Mouse (Mus musculus): Measurements from ENCODE around the gene Arsb. TPM values are rescaled to one million over a fixed set of nuclear protein-coding genes. Genes with fewer than 3 reads are reported as not detected.
A peak's percentile ranks its signal among the peaks of the same experiment; 100 is the strongest.

Arsb gene
- polyA plus RNA-seq, 1 experiment, result 86.9 TPM

GRCm38 (mm10) chr13:93815128-93815527 is 43.7 kb downstream of the Arsb start:
- H3K4me3 ChIP-seq (ENCODE audit: insufficient read depth, low read length), result no peak overlapping the region
- no peaks in the 10 kb centered on the region for H3K4me1 ChIP-seq (ENCODE audit: control insufficient read depth, insufficient read depth, low read length)
- no peak for TF ChIP-seq CTCF (IDR thresholded peaks at IDR 0.05; ENCODE audit: extremely low read depth, insufficient read depth, low read length)
- TF ChIP-seq POLR2A (IDR thresholded peaks at IDR 0.05; ENCODE audit: extremely low read depth, insufficient read depth, low read length), result no peak
- H3K27ac ChIP-seq (ENCODE audit: insufficient read depth, low read length), result no peak overlapping the region

DNA sequence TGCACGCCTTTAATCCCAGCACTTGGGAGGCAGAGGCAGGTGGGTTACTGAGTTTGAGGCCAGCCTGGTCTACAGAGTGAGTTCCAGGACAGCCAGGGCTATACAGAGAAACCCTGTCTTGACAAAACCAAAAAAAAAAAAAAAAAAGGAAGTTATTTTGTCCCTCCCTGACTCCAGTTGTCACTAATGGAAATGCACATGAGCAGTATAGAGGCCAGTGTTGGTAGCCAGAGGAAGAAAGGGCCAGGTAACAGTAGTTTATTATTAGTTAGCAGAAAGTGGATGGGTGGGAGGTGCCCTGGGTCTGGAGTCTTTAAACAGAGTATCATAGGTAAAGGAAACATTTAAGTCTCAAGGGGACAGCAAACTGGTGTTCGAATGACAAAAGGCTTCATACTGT is 44.7 kb downstream of the Arsb start:
- H3K4me3 ChIP-seq (ENCODE audit: insufficient read depth, low read length), result no peak overlapping the region
- H3K4me1 ChIP-seq (ENCODE audit: control insufficient read depth, insufficient read depth, low read length), result no peaks in the 10 kb centered on the region
- no peak overlapping the region for H3K27ac ChIP-seq (ENCODE audit: insufficient read depth, low read length)
- TF ChIP-seq CTCF (IDR thresholded peaks at IDR 0.05; ENCODE audit: extremely low read depth, insufficient read depth, low read length) (no peak), POLR2A (IDR thresholded peaks at IDR 0.05; ENCODE audit: extremely low read depth, insufficient read depth, low read length) (no peak)

GRCm38 (mm10) chr13:93816688-93817331 is 45.4 kb downstream of the Arsb start:
- Histone ChIP-seq H3K4me3 (ENCODE audit: insufficient read depth, low read length) (no peak overlapping the region), H3K27ac (ENCODE audit: insufficient read depth, low read length) (no peak overlapping the region)

GRCm38 (mm10) chr13:93820173-93820572 is 48.7 kb downstream of the Arsb start:
- no peaks in the 10 kb centered on the region for H3K4me1 ChIP-seq (ENCODE audit: control insufficient read depth, insufficient read depth, low read length)
- no peak for TF ChIP-seq CTCF (IDR thresholded peaks at IDR 0.05; ENCODE audit: extremely low read depth, insufficient read depth, low read length)
- no peak for TF ChIP-seq POLR2A (IDR thresholded peaks at IDR 0.05; ENCODE audit: extremely low read depth, insufficient read depth, low read length)
- H3K4me3 ChIP-seq (ENCODE audit: insufficient read depth, low read length), result no peak overlapping the region
- H3K27ac ChIP-seq (ENCODE audit: insufficient read depth, low read length), result no peak overlapping the region

More at GRCm38 (mm10) chr13:93816688-93817331, 45.4 kb downstream of the Arsb start:
- TF ChIP-seq POLR2A (IDR thresholded peaks at IDR 0.05; ENCODE audit: extremely low read depth, insufficient read depth, low read length) (no peak), CTCF (IDR thresholded peaks at IDR 0.05; ENCODE audit: extremely low read depth, insufficient read depth, low read length) (no peak)
- H3K4me1 ChIP-seq (ENCODE audit: control insufficient read depth, insufficient read depth, low read length), result no peaks in the 10 kb centered on the region

- TF ChIP-seq CTCF (IDR thresholded peaks at IDR 0.05; ENCODE audit: extremely low read depth, insufficient read depth, low read length) (no peak), POLR2A (IDR thresholded peaks at IDR 0.05; ENCODE audit: extremely low read depth, insufficient read depth, low read length) (no peak)
- Histone ChIP-seq H3K27ac (ENCODE audit: insufficient read depth, low read length) (no peak overlapping the region), H3K4me1 (ENCODE audit: control insufficient read depth, insufficient read depth, low read length) (no peaks in the 10 kb centered on the region), H3K4me3 (ENCODE audit: insufficient read depth, low read length) (no peak overlapping the region)
These were observed 50.6 kb downstream of the Arsb start for GRCm38 (mm10) chr13:93822001-93822400.

DNA sequence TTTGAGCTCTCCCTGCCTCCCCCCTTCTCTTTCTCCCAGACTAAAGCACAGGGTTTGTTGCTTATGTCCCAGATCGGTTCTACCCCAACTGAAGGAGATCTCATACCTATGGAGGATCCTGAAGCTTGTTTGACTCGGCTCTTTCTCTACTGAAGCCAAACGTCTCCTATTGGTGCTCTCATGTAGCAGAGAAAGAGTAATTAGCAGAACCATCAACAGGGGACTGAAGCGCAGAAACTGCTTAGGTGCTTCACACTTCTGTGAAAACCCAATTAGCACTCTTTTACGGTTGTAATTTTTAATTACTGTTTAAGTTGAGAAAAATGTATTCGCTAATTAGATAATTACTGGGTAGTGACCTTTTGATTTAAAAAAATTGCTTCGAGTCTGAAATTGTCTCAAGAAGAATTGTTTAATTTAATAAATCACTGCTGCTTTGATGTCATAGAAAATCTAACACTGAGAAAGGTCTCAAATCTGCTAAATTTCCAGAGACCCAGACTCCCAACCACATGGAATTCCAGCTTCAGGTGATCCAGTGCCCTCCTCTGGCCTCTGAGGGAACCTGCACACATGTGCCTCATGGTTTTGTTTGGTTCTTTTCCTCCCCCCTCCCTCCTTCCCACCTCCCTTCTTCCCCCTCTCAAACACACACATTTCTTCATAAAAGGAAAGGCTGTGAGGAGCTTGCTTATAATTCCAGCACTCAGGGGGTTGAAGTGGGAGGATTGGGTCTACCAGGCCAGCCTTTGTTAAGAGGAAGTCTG is 54.5 kb downstream of the Arsb start:
- H3K27ac ChIP-seq (ENCODE audit: insufficient read depth, low read length), result no peak overlapping the region
- no peaks in the 10 kb centered on the region for H3K4me1 ChIP-seq (ENCODE audit: control insufficient read depth, insufficient read depth, low read length)
- 0 out of 2 replicates have a peak, but pooled peaks have one; percentile 6 for TF ChIP-seq CTCF (IDR thresholded peaks at IDR 0.05; ENCODE audit: extremely low read depth, insufficient read depth, low read length)
- TF ChIP-seq POLR2A (IDR thresholded peaks at IDR 0.05; ENCODE audit: extremely low read depth, insufficient read depth, low read length), result no peak
- no peak overlapping the region for H3K4me3 ChIP-seq (ENCODE audit: insufficient read depth, low read length)

GRCm38 (mm10) chr13:93827745-93828144 is 56.3 kb downstream of the Arsb start:
- no peak for TF ChIP-seq POLR2A (IDR thresholded peaks at IDR 0.05; ENCODE audit: extremely low read depth, insufficient read depth, low read length)
- no peak for TF ChIP-seq CTCF (IDR thresholded peaks at IDR 0.05; ENCODE audit: extremely low read depth, insufficient read depth, low read length)
- Histone ChIP-seq H3K4me1 (ENCODE audit: control insufficient read depth, insufficient read depth, low read length) (no peaks in the 10 kb centered on the region), H3K27ac (ENCODE audit: insufficient read depth, low read length) (no peak overlapping the region), H3K4me3 (ENCODE audit: insufficient read depth, low read length) (no peak overlapping the region)

GRCm38 (mm10) chr13:93829565-93830293 is 58.3 kb downstream of the Arsb start:
- H3K4me3 ChIP-seq (ENCODE audit: insufficient read depth, low read length), result no peak overlapping the region
- no peak overlapping the region for H3K27ac ChIP-seq (ENCODE audit: insufficient read depth, low read length)
- TF ChIP-seq POLR2A (IDR thresholded peaks at IDR 0.05; ENCODE audit: extremely low read depth, insufficient read depth, low read length), result no peak
- TF ChIP-seq CTCF (IDR thresholded peaks at IDR 0.05; ENCODE audit: extremely low read depth, insufficient read depth, low read length), result peak; percentile 4; the same call in 1 of the 2 replicates
- no peaks in the 10 kb centered on the region for H3K4me1 ChIP-seq (ENCODE audit: control insufficient read depth, insufficient read depth, low read length)

GRCm38 (mm10) chr13:93830294-93830645 is 58.8 kb downstream of the Arsb start:
- Histone ChIP-seq H3K4me1 (ENCODE audit: control insufficient read depth, insufficient read depth, low read length) (no peaks in the 10 kb centered on the region), H3K4me3 (ENCODE audit: insufficient read depth, low read length) (no peak overlapping the region), H3K27ac (ENCODE audit: insufficient read depth, low read length) (no peak overlapping the region)
- TF ChIP-seq POLR2A (IDR thresholded peaks at IDR 0.05; ENCODE audit: extremely low read depth, insufficient read depth, low read length), result no peak
- TF ChIP-seq CTCF (IDR thresholded peaks at IDR 0.05; ENCODE audit: extremely low read depth, insufficient read depth, low read length), result no peak
